Mouse (Mus musculus): Measurements from ENCODE around the gene Nrarp. TPM values are rescaled to one million over a fixed set of nuclear protein-coding genes. Genes with fewer than 3 reads are reported as not detected.

Gene Nrarp
- polyA plus RNA-seq, 1 experiment = 24.9 TPM

DNA sequence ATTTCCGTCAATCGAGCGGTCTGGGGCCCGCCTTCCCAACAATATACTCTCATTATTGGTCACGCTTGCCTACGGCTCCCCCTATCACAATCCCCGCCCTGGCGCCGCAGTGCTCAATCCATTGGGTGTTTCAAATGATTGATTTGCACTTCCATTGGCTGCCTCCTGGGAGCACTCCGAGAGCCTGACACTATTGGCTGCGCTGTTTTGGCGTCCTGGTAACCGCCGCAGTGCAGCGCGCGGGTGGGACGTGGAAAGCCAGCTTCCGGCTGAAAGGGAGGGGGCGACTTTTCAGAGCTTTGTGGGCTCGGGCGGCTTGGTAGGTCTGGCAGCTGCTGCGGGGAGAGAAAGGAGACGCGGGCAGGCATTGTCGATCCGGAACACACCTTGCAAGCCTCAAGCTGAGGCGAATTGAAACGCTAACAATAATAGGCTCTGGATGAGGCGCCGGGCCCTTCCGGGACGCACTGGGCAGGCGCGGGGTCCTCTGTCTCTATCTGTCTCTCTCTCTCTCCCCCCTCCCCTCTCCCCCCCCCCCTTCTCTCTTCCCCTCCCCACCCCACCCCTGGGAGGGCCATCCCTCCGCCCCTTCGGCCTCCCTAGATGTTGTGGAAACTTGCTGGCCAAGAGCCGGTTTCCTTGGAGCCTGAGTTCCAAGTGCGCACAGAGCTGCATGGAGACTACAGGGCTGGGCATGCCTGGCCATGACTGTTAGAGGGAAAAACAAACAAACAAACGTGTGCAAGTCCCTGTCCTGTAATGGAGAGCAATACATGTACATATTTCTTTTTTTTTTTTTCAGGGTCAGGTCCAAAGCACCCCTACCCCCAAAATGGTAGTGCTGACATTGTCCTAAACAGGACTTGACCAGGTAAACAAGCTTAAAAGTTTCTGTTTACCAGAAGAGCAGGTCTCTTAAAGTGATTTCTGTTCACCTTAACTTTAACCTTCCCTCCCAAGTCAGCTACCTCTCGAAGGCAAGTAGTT lies 44.5 kb downstream of the Nrarp start:
- DNase-seq (ENCODE audit: low read depth, low spot score) = peak; percentile 96
- 1% methylated on average over 41 of the region's 41 CpGs for WGBS

DNA sequence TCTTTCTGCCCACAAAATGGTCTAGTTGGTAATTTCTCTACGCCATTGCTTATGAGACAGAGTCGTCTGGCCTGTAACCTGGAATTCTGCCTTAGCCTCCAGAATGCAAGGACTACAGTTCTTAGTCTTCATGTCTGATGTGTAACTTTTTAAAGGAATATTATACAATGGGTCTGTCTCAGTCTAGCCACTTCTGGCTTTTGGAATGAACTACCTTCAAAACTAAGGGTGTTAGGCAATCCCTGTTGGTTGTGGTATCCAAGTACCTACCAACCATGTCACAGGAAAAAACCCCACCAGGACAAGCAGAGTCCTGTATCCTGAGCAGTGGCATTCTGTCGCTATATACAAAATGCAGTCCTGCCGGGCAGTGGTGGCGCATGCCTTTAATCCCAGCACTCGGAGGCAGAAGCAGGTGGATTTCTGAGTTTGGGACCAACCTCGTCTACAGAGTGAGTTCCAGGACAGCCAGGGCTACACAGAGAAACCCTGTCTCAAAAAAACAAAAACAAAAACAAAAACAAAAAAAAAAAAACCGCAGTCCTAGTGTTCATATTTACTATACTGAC lies 45.3 kb downstream of the Nrarp start:
- DNase-seq (ENCODE audit: low read depth, low spot score) = no peak
- WGBS = 60% methylated on average over 8 of the region's 8 CpGs

DNA sequence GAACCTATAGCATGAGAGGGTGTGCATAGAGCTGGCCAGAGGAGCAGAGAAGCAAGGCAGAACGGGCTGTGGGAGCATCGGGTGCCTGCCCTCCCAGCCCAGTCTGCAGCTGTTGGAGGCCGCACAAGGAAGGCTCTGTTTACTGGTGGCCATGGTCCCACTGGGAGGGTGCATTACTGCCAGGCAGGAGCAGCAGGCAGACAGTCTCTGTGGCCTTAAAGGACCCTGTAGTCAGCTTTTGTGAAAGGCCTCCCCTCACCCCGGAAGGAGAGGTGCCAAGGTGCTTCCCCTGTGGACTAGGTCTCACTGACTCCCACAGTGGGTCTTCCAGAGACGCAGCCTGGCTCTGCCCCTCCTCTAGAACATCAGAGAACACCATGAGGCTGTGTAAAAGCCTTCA lies 46.3 kb downstream of the Nrarp start:
- no peak for DNase-seq (ENCODE audit: low read depth, low spot score)
- WGBS = 47% methylated on average over 5 of the region's 5 CpGs

DNA sequence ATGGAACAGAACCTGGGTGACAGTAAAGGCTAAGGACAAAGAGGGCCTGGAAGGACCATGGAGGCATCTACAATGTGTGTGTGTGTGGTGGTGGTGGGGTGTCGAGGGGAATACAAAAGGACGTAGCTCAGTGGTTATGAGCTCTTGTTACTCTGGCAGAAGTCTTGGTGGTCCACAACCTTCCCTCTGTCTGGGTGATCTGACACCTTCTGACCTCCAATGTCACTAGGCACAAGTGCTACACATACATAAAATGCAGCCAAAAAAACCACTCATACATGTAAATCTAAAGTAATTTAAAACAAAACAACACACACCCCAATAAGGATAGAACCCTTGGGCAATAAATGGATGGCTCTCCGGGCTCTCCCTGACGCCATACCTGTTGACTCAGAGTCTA lies 46.8 kb downstream of the Nrarp start:
- 68% methylated on average over 4 of the region's 4 CpGs for WGBS
- no peak for DNase-seq (ENCODE audit: low read depth, low spot score)

DNA sequence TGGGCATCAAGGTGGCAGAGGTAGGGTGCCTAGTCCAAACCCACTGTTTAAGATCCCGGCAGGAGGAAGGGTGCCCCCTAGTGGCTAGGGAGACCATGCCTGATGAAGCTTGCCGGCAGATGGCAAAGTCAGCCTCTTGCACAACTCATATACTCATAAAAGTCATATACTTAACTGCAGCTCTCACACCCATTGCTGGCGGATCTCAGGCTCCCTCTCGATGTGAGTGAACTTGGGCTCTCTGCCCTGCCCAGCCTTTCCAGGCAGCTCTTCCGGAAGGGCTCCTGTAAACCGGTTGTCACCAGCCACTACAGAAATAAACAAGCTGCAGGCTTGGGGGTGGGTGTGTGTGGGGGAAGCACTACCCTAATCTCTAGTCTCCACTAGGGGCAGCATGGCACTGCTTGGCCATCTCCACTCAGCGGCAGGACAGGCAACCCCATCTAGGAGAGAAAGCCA lies 47.9 kb downstream of the Nrarp start:
- DNase-seq (ENCODE audit: low read depth, low spot score) = peak; percentile 97
- WGBS = 1% methylated on average over 7 of the region's 7 CpGs

DNA sequence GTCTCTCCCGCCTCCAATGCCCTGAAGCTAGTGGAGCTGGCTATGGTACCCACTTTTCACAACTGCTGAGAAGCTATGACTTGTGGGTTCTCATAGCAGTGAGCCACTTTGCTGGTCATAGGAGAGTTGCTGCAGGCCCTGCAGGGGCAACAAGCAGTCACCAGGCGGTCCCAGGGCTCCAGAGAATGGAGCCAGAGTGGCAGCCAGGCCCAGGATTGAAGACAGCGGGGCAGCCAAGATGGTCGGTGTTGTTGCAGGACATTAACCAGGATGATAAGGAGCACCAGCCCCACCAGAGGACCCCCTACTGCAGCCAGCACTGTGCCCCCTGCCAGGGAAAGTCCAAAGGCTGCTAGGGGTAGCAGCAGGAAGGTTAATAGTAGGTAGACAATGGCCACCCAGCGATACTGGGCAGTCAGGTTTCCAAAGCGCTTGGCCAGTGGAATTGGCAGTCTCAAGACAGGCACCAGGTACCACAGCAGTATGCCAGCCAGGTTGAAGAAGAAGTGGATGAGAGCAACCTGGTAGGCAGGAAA lies 48.5 kb downstream of the Nrarp start:
- 70% methylated on average over 6 of the region's 6 CpGs for WGBS
- DNase-seq (ENCODE audit: low read depth, low spot score) = no peak

DNA sequence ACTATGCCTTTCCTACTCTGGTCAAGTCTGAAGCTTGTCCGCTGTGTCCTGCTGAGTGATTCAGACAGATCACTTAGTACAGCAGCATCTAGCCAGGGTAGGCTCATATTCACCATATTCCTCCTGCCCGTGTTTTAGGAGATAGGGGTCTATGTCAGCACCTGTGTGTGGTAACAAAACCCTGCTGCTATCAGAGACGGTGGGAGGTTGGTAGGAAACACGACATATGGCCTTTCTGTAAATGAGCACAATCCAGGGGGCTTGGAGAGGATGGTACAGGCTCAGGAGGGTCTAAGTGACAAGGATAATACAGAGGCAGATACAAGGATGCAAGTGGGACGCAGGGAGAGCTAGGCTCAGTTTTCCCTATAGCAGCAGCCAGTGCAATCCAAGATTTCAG lies 49.0 kb downstream of the Nrarp start:
- WGBS = 95% methylated on average over 5 of the region's 5 CpGs
- no peak for DNase-seq (ENCODE audit: low read depth, low spot score)

DNA sequence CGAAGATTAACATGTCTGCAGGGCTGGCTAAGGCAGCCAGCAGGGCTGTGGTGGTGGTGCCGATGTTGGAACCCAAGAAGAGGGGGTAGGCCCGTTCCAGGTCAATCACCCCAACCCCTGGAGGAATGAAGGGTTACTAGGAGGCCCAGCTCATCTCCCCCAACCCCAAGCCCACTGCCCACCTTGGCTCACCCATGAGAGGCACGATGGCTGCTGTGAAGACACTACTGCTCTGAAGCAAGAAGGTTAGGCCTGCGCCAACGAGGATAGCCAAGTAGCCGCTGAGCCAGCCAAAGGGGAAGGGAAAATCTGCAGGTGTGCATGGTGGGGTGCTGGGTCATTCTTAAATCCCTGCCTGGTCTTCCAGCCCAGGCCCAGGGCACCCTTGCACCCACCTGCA lies 50.0 kb downstream of the Nrarp start:
- WGBS = 92% methylated on average over 7 of the region's 7 CpGs
- DNase-seq (ENCODE audit: low read depth, low spot score) = no peak

DNA sequence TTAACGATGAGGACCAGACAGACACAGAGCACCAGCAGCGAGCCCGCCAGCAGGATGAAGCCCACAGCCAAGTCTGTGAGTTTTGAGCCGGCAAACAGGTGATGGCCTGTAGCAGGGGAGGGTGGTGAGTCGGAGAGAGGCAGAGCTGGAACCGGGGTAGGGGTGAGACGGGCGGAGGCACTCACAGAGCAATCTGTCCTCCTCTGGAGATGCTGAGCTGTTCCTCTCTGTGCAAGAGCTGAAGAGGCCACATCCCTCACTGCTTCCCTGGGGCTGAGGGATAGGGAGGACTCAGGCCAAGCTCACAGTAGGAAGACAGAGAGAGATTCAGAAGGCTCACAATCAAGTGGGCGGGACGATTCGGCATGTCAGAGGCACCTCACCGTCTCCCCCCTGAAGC lies 50.5 kb downstream of the Nrarp start:
- WGBS = 82% methylated on average over 12 of the region's 12 CpGs

More for the DNA sequence above, 50.5 kb downstream of the Nrarp start:
- no peak for DNase-seq (ENCODE audit: low read depth, low spot score)

Other genes starting within 250 kb of the Nrarp start
- gene Arrdc1, start 245.5 kb upstream of the Nrarp start, polyA plus RNA-seq (2012; rRNA removed) = 175 and 179 TPM in 2 replicates
- 10.7 and 12.0 TPM in 2 replicates for gene Zmynd19, start 231.0 kb upstream of the Nrarp start, polyA plus RNA-seq (2012; rRNA removed)
- gene Dph7, start 218.4 kb upstream of the Nrarp start, polyA plus RNA-seq (2012; rRNA removed) = 10.0 and 10.8 TPM in 2 replicates
- gene Mrpl41, start 205.7 kb upstream of the Nrarp start, polyA plus RNA-seq (2012; rRNA removed) = 37.5 and 39.9 TPM in 2 replicates
- 11.0 and 23.4 TPM in 2 replicates for gene Pnpla7, start 204.7 kb upstream of the Nrarp start, polyA plus RNA-seq (2012; rRNA removed)
- gene Nsmf, start 126.4 kb upstream of the Nrarp start, polyA plus RNA-seq (2012; rRNA removed) = 48.7 and 62.3 TPM in 2 replicates
- gene Entpd8, start 100.5 kb upstream of the Nrarp start, polyA plus RNA-seq (2012; rRNA removed) = 176 and 274 TPM in 2 replicates
- gene Noxa1, start 85.6 kb upstream of the Nrarp start, polyA plus RNA-seq (2012; rRNA removed) = 39.3 and 46.9 TPM in 2 replicates
- gene Tor4a, start 16.1 kb downstream of the Nrarp start, polyA plus RNA-seq (2012; rRNA removed) = 22.7 and 31.7 TPM in 2 replicates
- 60.9 and 89.7 TPM in 2 replicates for gene Nelfb, start 30.7 kb downstream of the Nrarp start, polyA plus RNA-seq (2012; rRNA removed)
- gene Stpg3, start 33.9 kb downstream of the Nrarp start, polyA plus RNA-seq (2012; rRNA removed) = not detected in 2 replicates
- not detected in 2 replicates for gene Fam166a, start 38.0 kb downstream of the Nrarp start, polyA plus RNA-seq (2012; rRNA removed)
- 937 and 978 TPM in 2 replicates for gene Tubb4b, start 43.9 kb downstream of the Nrarp start, polyA plus RNA-seq (2012; rRNA removed)
- 0.52 and 2.9 TPM in 2 replicates for gene Slc34a3, start 53.6 kb downstream of the Nrarp start, polyA plus RNA-seq (2012; rRNA removed)
- not detected in 2 replicates for gene Rnf224, start 56.0 kb downstream of the Nrarp start, polyA plus RNA-seq (2012; rRNA removed)
- 18.0 and 33.6 TPM in 2 replicates for gene Rnf208, start 61.5 kb downstream of the Nrarp start, polyA plus RNA-seq (2012; rRNA removed)
- gene Cysrt1, start 61.7 kb downstream of the Nrarp start, polyA plus RNA-seq (2012; rRNA removed) = 1.6 and 1.8 TPM in 2 replicates
- 24.7 and 33.9 TPM in 2 replicates for gene AL732309.1, start 66.1 kb downstream of the Nrarp start, polyA plus RNA-seq (2012; rRNA removed)
- gene Tmem203, start 74.7 kb downstream of the Nrarp start, polyA plus RNA-seq (2012; rRNA removed) = 30.4 and 35.0 TPM in 2 replicates
- 212 and 278 TPM in 2 replicates for gene Tprn, start 81.9 kb downstream of the Nrarp start, polyA plus RNA-seq (2012; rRNA removed)
- 47.8 and 56.0 TPM in 2 replicates for gene Ssna1, start 91.7 kb downstream of the Nrarp start, polyA plus RNA-seq (2012; rRNA removed)
- gene Anapc2, start 91.7 kb downstream of the Nrarp start, polyA plus RNA-seq (2012; rRNA removed) = 64.2 and 103 TPM in 2 replicates
- gene Tmem210, start 107.4 kb downstream of the Nrarp start, polyA plus RNA-seq (2012; rRNA removed) = not detected in 2 replicates
- gene Lrrc26, start 109.2 kb downstream of the Nrarp start, polyA plus RNA-seq (2012; rRNA removed) = 92.7 and 108 TPM in 2 replicates
- 0.48 and 0.63 TPM in 2 replicates for gene Grin1, start 138.4 kb downstream of the Nrarp start, polyA plus RNA-seq (2012; rRNA removed)
- gene Man1b1, start 151.6 kb downstream of the Nrarp start, polyA plus RNA-seq (2012; rRNA removed) = 27.5 and 31.2 TPM in 2 replicates
- 24.2 and 28.6 TPM in 2 replicates for gene Dpp7, start 175.6 kb downstream of the Nrarp start, polyA plus RNA-seq (2012; rRNA removed)
- 61.6 and 68.8 TPM in 2 replicates for gene Uap1l1, start 184.9 kb downstream of the Nrarp start, polyA plus RNA-seq (2012; rRNA removed)
- gene Sapcd2, start 191.6 kb downstream of the Nrarp start, polyA plus RNA-seq (2012; rRNA removed) = 26.0 and 26.7 TPM in 2 replicates
- 36.7 and 40.4 TPM in 2 replicates for gene Entpd2, start 215.1 kb downstream of the Nrarp start, polyA plus RNA-seq (2012; rRNA removed)
- 91.9 and 126 TPM in 2 replicates for gene Npdc1, start 218.6 kb downstream of the Nrarp start, polyA plus RNA-seq (2012; rRNA removed)
- 0.52 and 0.88 TPM in 2 replicates for gene Fut7, start 242.5 kb downstream of the Nrarp start, polyA plus RNA-seq (2012; rRNA removed)
- gene Abca2, start 247.9 kb downstream of the Nrarp start, polyA plus RNA-seq (2012; rRNA removed) = 7.5 and 12.4 TPM in 2 replicates